Mouse (Mus musculus) embryonic facial prominence, embryonic 10.5 days (tissue): ENCODE results near the gene Rfx8. TPM values are rescaled to one million over a fixed set of nuclear protein-coding genes. Genes with fewer than 3 reads are reported as not detected.

Experiments used
- DNase-seq: peaks from one replicate; pipeline ENCODE4 v3.0.0-alpha.2; 2017; ENCODE audit warnings: low spot score
- H3K27ac ChIP-seq: fragments of 300-500 bp; sonication (generic); replicated peaks from 2 replicates; pipeline ENCODE4 v1.5.1; 2016; ENCODE audit warnings: mild to moderate bottlenecking
- H3K27me3 ChIP-seq: fragments of 300-500 bp; sonication (generic); replicated peaks from 2 replicates; pipeline ENCODE4 v1.6.1; 2016; ENCODE audit warnings: low read depth, mild to moderate bottlenecking; ENCODE audit not compliant: poor library complexity, severe bottlenecking
- H3K36me3 ChIP-seq: fragments of 300-500 bp; sonication (generic); replicated peaks from 2 replicates; pipeline ENCODE4 v1.6.1; 2016; ENCODE audit warnings: mild to moderate bottlenecking, moderate library complexity
- H3K4me1 ChIP-seq: fragments of 300-500 bp; sonication (generic); 2 replicates; pipeline ENCODE4 v1.6.1; 2016
- H3K4me3 ChIP-seq: fragments of 300-500 bp; sonication (generic); 2 replicates; pipeline ENCODE4 v1.5.1; 2016; ENCODE audit warnings: mild to moderate bottlenecking, moderate library complexity
- H3K9me3 ChIP-seq: fragments of 300-500 bp; sonication (generic); 2 replicates; pipeline ENCODE4 v1.6.1; 2016; ENCODE audit warnings: mild to moderate bottlenecking
- WGBS: fragments of 180-500 bp; shearing (Covaris S2); methylation state at CpG from one replicate; pipeline ENCODE4 v1.1.7; 2016; 5-methylcytosine and 5-hydroxymethylcytosine counted together
- polyA plus RNA-seq: library from polyadenylated mRNA; unstranded; fragments of >200 nt; fragmentation: Nextera tagmentation; extraction: Ambion mirVana; gene quantifications from 2 replicates; pipeline ENCODE4 v1.2.1, GENCODE M21; 2016

The Rfx8 gene
- polyA plus RNA-seq, 1 experiment from 2014 or later: 0.56 TPM

DNA sequence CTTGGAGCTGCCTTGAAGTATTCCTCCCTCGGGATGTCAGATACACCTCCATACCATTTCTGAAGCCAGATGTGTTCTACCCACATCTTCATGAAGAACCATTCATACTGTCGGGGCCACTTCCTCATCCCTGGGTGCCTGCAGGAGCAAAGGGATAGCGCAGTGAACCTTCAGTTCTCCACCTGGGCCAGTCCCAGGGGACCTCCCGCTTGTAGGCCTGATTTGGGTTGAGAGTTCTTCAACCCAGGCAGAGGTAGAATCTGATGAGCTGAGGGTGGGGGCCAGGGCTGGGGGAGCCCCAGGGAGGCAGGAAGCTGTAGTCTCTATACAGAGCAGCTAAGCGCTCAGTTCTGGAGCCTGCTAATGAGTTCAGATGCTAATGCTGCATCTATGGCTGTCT, 97.7 kb downstream of the Rfx8 start:
- no peaks in the 10 kb centered on the region for H3K9me3 ChIP-seq
- WGBS: 91% methylated on average over 5 of the region's 5 CpGs
- no peak overlapping the region for H3K27ac ChIP-seq
- DNase-seq: no peak
- H3K36me3 ChIP-seq: no peaks in the 10 kb centered on the region
- H3K27me3 ChIP-seq: no peaks in the 10 kb centered on the region
- peaks cover 4% of the 10 kb centered on the region; the same call in 1 of the 2 replicates for H3K4me1 ChIP-seq
- no peak overlapping the region for H3K4me3 ChIP-seq

DNA sequence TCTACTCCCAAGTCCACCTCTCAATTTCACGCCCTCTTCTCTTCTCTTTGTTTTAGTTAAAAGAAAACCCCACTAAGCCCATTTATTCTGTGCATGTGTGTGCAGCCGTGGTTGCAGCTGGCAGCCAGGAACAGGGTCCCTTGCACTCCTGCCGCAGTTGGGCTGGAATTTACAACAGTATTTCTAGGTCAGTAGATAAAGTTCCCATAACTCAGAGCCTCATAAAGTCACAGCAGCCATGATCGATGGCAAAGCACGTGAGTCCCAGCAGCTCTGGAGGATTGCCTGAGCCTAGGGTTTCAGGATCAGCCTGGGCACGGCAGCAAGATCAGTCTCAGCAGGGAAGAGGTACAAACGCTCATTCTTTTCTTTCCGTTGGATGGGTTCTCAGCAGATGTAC, 102.3 kb downstream of the Rfx8 start:
- H3K27me3 ChIP-seq: no peaks in the 10 kb centered on the region
- H3K4me1 ChIP-seq: peaks cover 19% of the 10 kb centered on the region
- WGBS: 56% methylated on average over 8 of the region's 8 CpGs
- no peaks in the 10 kb centered on the region for H3K36me3 ChIP-seq
- no peaks in the 10 kb centered on the region for H3K9me3 ChIP-seq
- no peak for DNase-seq
- no peak overlapping the region for H3K27ac ChIP-seq
- no peak overlapping the region for H3K4me3 ChIP-seq

DNA sequence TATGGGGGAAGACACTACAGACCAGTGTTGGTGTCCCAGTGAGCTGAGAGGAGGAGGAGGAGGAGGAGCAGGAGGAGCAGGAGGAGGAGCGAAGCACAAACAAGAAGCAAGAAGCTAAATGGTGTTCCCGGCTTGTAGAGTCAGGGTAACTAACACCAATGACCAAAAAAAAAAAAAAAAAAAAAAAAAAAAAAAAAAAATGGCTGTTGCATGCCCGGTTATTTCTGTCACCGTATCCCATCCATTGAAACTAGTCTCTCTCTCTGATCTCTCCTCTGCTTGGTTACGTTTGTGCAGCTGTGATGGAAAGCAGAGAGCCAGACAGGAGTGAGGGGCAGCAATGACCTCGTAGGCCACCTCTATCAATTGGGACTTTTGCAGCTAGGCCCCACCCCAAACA, 105.3 kb downstream of the Rfx8 start:
- WGBS: 64% methylated on average over 6 of the region's 6 CpGs
- Histone ChIP-seq H3K27ac (no peak overlapping the region), H3K27me3 (no peaks in the 10 kb centered on the region), H3K9me3 (no peaks in the 10 kb centered on the region), H3K4me1 (peaks cover 22% of the 10 kb centered on the region), H3K36me3 (no peaks in the 10 kb centered on the region), H3K4me3 (no peak overlapping the region)
- DNase-seq: no peak

Other genes with a start within 250 kb of the Rfx8 start
- gene Tbc1d8, start 242.2 kb downstream of the Rfx8 start, polyA plus RNA-seq: 5.2 and 5.3 TPM in 2 replicates
- gene Cnot11, start 186.0 kb downstream of the Rfx8 start, polyA plus RNA-seq: 23.2 and 25.3 TPM in 2 replicates
- gene Rnf149, start 143.6 kb downstream of the Rfx8 start, polyA plus RNA-seq: 23.1 and 23.4 TPM in 2 replicates
- gene Creg2, start 69.5 kb downstream of the Rfx8 start, polyA plus RNA-seq: 0.06 and 0.14 TPM in 2 replicates
- not detected in 2 replicates for gene Gm3646, start 84.3 kb upstream of the Rfx8 start, polyA plus RNA-seq
- gene Map4k4, start 179.9 kb upstream of the Rfx8 start, polyA plus RNA-seq: 37.6 and 41.4 TPM in 2 replicates